Mouse (Mus musculus): ENCODE data around the gene Nek10. TPM values are rescaled to one million over a fixed set of nuclear protein-coding genes. Genes with fewer than 3 reads are reported as not detected.

Nek10 gene
- polyA plus RNA-seq, 2 experiments = 0.04 to 0.08 TPM

DNA sequence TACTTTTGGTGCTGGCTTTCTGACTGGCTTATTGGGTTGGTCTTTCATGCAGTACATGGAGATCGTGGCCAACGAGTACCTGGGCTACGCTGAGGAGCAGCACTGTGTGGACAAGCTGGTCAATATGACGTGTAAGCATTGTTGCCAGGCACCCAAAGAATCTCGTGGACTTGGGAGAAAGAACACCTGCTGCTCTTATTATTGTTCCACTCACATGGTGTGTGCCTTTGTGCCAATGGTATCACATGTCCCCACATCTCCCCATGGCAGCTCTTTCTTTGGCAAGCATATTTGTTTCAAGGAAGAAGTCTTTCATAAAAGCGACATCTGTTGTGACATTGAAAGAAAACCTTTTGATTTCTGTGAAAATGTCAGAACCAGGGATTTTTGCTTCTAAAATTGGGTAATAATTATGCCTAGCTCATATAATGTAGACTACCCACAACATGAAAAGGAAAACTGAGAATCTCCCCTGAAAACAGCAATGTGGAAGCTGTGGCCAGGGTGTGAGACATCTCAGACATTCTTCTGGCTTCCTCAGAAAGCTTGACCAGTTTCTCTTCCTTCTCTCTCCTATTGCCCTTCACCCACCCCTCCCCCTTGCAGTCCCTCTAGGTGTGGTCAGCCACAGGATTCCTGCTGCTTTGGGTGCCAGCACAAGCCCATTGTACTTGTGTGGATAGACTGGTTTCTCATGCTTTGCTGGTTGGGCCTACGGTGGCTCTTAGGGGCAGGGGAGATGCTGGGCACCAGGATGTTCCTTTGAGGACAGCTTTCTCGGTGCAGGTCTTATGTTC, 39.7 kb downstream of the Nek10 start:
- Histone ChIP-seq H3K36me3 (ENCODE audit: control insufficient read depth, insufficient read depth, low read length) (no peaks in the 10 kb centered on the region), H3K27me3 (ENCODE audit: control insufficient read depth, insufficient read depth, low read length) (no peaks in the 10 kb centered on the region), H3K4me3 (replicated peaks; ENCODE audit: low read length) (no peak overlapping the region), H3K9ac (ENCODE audit: low read depth, low read length, severe bottlenecking) (no peak overlapping the region), H3K27ac (replicated peaks; ENCODE audit: low read depth, low read length) (no peak overlapping the region), H3K9me3 (ENCODE audit: control insufficient read depth, low read length) (no peaks in the 10 kb centered on the region), H3K4me2 (replicated peaks; ENCODE audit: low read depth, low read length, severe bottlenecking) (no peak overlapping the region), H3K4me1 (ENCODE audit: control insufficient read depth, insufficient read depth, low read length) (no peaks in the 10 kb centered on the region)
- 86% methylated on average over 8 of the region's 8 CpGs for WGBS
- no peak for TF ChIP-seq POLR2A (IDR thresholded peaks at IDR 0.05; ENCODE audit: borderline replicate concordance, extremely low read depth, insufficient read depth, insufficient read length)
- DNase-seq (ENCODE audit: low spot score) (no peak), ATAC-seq (ENCODE audit: low FRiP score, low read depth) (no peak)

DNA sequence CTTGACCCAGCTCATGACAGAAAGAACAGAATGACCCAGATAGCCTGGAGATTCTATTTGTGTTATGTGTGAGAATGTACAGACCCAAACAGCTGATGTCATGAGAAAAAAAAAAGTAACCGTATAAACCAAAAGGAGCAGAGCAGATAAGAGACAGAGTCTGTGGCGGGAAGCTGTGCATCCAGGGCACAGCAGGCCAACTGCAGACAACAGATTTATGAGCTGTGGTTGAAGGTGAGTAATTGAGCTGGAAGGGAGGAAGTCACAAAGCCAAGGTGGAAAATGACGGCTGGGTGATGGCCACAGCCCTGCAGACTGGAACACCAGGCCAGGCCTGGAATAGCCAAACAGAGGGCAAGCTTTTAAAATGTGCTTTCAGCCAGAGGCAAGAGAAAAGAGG, 49.6 kb downstream of the Nek10 start:
- DNase-seq (ENCODE audit: low spot score) (no peak), ATAC-seq (ENCODE audit: low FRiP score, low read depth) (no peak)
- no peaks in the 10 kb centered on the region for H3K36me3 ChIP-seq (ENCODE audit: control insufficient read depth, insufficient read depth, low read length)
- no peak for TF ChIP-seq POLR2A (IDR thresholded peaks at IDR 0.05; ENCODE audit: borderline replicate concordance, extremely low read depth, insufficient read depth, insufficient read length)
- H3K27ac ChIP-seq (replicated peaks; ENCODE audit: low read depth, low read length) = no peak overlapping the region
- no peaks in the 10 kb centered on the region for H3K9me3 ChIP-seq (ENCODE audit: control insufficient read depth, low read length)
- no peak overlapping the region for H3K4me2 ChIP-seq (replicated peaks; ENCODE audit: low read depth, low read length, severe bottlenecking)
- no peak overlapping the region for H3K4me3 ChIP-seq (replicated peaks; ENCODE audit: low read length)
- no peaks in the 10 kb centered on the region for H3K4me1 ChIP-seq (ENCODE audit: control insufficient read depth, insufficient read depth, low read length)
- H3K27me3 ChIP-seq (ENCODE audit: control insufficient read depth, insufficient read depth, low read length) = no peaks in the 10 kb centered on the region
- H3K9ac ChIP-seq (ENCODE audit: low read depth, low read length, severe bottlenecking) = no peak overlapping the region
- 19% methylated on average over 3 of the region's 3 CpGs for WGBS

GRCm38 (mm10) chr14:14860331-14860730, 57.1 kb downstream of the Nek10 start:
- H3K27ac ChIP-seq (replicated peaks; ENCODE audit: low read depth, low read length) = no peak overlapping the region
- no peaks in the 10 kb centered on the region for H3K36me3 ChIP-seq (ENCODE audit: control insufficient read depth, insufficient read depth, low read length)
- H3K4me1 ChIP-seq (ENCODE audit: control insufficient read depth, insufficient read depth, low read length) = no peaks in the 10 kb centered on the region
- DNase-seq (ENCODE audit: low spot score) (no peak), ATAC-seq (ENCODE audit: low FRiP score, low read depth) (no peak)
- no peak overlapping the region for H3K9ac ChIP-seq (ENCODE audit: low read depth, low read length, severe bottlenecking)
- H3K4me2 ChIP-seq (replicated peaks; ENCODE audit: low read depth, low read length, severe bottlenecking) = no peak overlapping the region
- TF ChIP-seq POLR2A (IDR thresholded peaks at IDR 0.05; ENCODE audit: borderline replicate concordance, extremely low read depth, insufficient read depth, insufficient read length) = no peak
- H3K27me3 ChIP-seq (ENCODE audit: control insufficient read depth, insufficient read depth, low read length) = no peaks in the 10 kb centered on the region
- no peak overlapping the region for H3K4me3 ChIP-seq (replicated peaks; ENCODE audit: low read length)
- WGBS = 54% methylated on average over 3 of the region's 3 CpGs
- H3K9me3 ChIP-seq (ENCODE audit: control insufficient read depth, low read length) = no peaks in the 10 kb centered on the region

DNA sequence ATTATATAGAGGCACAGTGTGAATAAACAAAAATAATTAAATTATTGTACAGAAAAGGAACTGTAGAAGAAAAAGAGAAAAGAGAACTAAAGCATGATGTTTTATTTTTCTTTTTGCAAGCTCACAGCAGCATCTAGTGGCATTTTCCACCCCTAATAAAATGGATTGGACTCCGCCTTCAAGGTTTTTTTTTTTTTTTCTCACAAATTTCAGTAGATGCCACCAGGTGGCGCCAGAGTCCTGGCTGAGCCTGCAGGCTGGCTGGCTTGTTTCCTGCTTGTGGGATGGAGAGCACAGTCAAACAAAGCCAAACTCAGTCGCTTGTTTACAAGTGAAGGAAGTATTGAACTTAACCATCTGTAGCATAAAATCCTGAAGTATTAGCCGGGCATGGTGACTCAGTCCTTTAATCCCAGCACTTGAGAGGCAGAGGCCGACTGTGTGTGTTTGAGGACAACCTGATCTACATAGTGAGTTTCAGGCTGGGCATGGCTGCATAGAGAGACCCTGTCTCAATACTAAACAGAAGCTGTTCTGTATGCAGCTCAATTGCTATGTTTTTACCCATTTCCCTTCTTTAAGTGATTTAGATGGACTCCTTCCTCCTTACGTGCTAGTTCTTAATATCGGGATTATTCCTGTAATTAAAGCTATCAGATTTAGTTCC, 60.6 kb downstream of the Nek10 start:
- H3K27ac ChIP-seq (replicated peaks; ENCODE audit: low read depth, low read length) = no peak overlapping the region; the same call in 1 of the 2 replicates
- H3K4me1 ChIP-seq (ENCODE audit: control insufficient read depth, insufficient read depth, low read length) = no peaks in the 10 kb centered on the region
- 24% methylated on average over 7 of the region's 7 CpGs for WGBS
- DNase-seq (ENCODE audit: low spot score) = peak; percentile 87
- H3K4me2 ChIP-seq (replicated peaks; ENCODE audit: low read depth, low read length, severe bottlenecking) = no peak overlapping the region; the same call in 1 of the 2 replicates
- peak overlapping the region; percentile 21; the same call in 1 of the 2 replicates for H3K9ac ChIP-seq (ENCODE audit: low read depth, low read length, severe bottlenecking)
- H3K27me3 ChIP-seq (ENCODE audit: control insufficient read depth, insufficient read depth, low read length) = no peaks in the 10 kb centered on the region
- peak; percentile 85 for ATAC-seq (ENCODE audit: low FRiP score, low read depth)
- no peak for TF ChIP-seq POLR2A (IDR thresholded peaks at IDR 0.05; ENCODE audit: borderline replicate concordance, extremely low read depth, insufficient read depth, insufficient read length)
- H3K36me3 ChIP-seq (ENCODE audit: control insufficient read depth, insufficient read depth, low read length) = no peaks in the 10 kb centered on the region
- H3K9me3 ChIP-seq (ENCODE audit: control insufficient read depth, low read length) = no peaks in the 10 kb centered on the region
- no peak overlapping the region for H3K4me3 ChIP-seq (replicated peaks; ENCODE audit: low read length)

GRCm38 (mm10) chr14:14869239-14869638, 66.0 kb downstream of the Nek10 start:
- H3K36me3 ChIP-seq (ENCODE audit: control insufficient read depth, insufficient read depth, low read length) = no peaks in the 10 kb centered on the region
- H3K4me1 ChIP-seq (ENCODE audit: control insufficient read depth, insufficient read depth, low read length) = no peaks in the 10 kb centered on the region
- 81% methylated on average over 2 of the region's 2 CpGs for WGBS

More at GRCm38 (mm10) chr14:14869239-14869638, 66.0 kb downstream of the Nek10 start:
- no peak for ATAC-seq (ENCODE audit: low FRiP score, low read depth)
- Histone ChIP-seq H3K4me3 (replicated peaks; ENCODE audit: low read length) (no peak overlapping the region), H3K9ac (ENCODE audit: low read depth, low read length, severe bottlenecking) (no peak overlapping the region), H3K27me3 (ENCODE audit: control insufficient read depth, insufficient read depth, low read length) (no peaks in the 10 kb centered on the region), H3K4me2 (replicated peaks; ENCODE audit: low read depth, low read length, severe bottlenecking) (no peak overlapping the region), H3K27ac (replicated peaks; ENCODE audit: low read depth, low read length) (no peak overlapping the region), H3K9me3 (ENCODE audit: control insufficient read depth, low read length) (no peaks in the 10 kb centered on the region)
- no peak for DNase-seq (ENCODE audit: low spot score)
- TF ChIP-seq POLR2A (IDR thresholded peaks at IDR 0.05; ENCODE audit: borderline replicate concordance, extremely low read depth, insufficient read depth, insufficient read length) = no peak
